Mouse (Mus musculus): Measurements from ENCODE around the gene B4galt1. TPM values are rescaled to one million over a fixed set of nuclear protein-coding genes. Genes with fewer than 3 reads are reported as not detected.
"Not testable (repeated sequence)": the region's sequence is repeated elsewhere in the genome, so short reads cannot be mapped to it uniquely, and the experiment has no call there.

The B4galt1 gene
- polyA plus RNA-seq, 1 experiment = 2.7 TPM

DNA sequence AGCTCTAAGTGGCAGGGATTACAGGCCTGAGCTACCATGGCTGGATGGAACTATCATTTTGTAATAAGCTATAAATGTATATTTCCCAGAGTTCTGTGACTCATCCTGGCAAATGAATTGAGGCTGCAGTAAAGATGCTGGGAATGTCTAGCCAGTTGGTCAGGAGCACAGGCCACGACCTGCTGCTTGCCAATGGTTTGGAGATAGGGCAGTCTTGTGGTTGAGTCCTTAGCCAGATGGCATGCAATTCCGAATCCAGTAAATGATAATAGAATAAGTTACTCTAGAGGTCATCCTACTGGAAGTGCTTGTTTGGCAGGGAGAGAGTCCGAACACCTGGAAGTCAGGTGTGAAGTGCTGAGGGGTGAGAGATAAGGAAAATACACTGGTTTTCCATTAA lies 51.0 kb downstream of the B4galt1 start:
- TF ChIP-seq GATA1 (IDR thresholded peaks at IDR 0.05; ENCODE audit: low read length) = no peak
- no peak for TF ChIP-seq TAL1 (IDR thresholded peaks at IDR 0.05; ENCODE audit: low read length)
- H3K9me3 ChIP-seq (ENCODE audit: control insufficient read depth, low read length) = no peaks in the 10 kb centered on the region
- peaks cover 8% of the 10 kb centered on the region for H3K4me1 ChIP-seq (ENCODE audit: control insufficient read depth)
- H3K4me3 ChIP-seq (replicated peaks) = no peak overlapping the region
- no peaks in the 10 kb centered on the region for H3K27me3 ChIP-seq (ENCODE audit: control insufficient read depth)
- H3K36me3 ChIP-seq (ENCODE audit: control insufficient read depth) = peaks cover 77% of the 10 kb centered on the region

DNA sequence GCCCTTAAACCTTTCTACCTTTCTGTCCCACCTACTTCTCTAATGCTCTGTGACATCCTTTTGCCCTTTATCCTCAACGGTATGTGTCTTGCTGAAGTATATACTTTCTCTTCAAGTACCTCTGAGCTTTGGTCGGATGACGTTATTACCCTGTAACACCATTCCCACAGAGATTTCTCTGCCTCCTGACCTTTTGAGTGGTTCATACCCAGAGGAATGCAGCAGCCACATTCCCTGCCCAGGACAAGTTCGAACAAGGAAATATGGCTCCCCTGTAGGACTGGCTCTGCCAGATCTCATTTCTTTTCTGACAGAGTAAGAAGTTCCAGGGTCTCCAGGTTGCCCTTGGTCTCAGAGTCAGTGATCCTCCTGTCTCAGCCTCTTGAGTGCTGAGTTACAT lies 51.9 kb downstream of the B4galt1 start:
- no peak overlapping the region for H3K4me3 ChIP-seq (replicated peaks)
- TF ChIP-seq GATA1 (IDR thresholded peaks at IDR 0.05; ENCODE audit: low read length) (no peak), TAL1 (IDR thresholded peaks at IDR 0.05; ENCODE audit: low read length) (no peak)
- H3K36me3 ChIP-seq (ENCODE audit: control insufficient read depth) = peaks cover 72% of the 10 kb centered on the region
- peaks cover 8% of the 10 kb centered on the region for H3K4me1 ChIP-seq (ENCODE audit: control insufficient read depth)
- no peaks in the 10 kb centered on the region for H3K27me3 ChIP-seq (ENCODE audit: control insufficient read depth)
- H3K9me3 ChIP-seq (ENCODE audit: control insufficient read depth, low read length) = no peaks in the 10 kb centered on the region

DNA sequence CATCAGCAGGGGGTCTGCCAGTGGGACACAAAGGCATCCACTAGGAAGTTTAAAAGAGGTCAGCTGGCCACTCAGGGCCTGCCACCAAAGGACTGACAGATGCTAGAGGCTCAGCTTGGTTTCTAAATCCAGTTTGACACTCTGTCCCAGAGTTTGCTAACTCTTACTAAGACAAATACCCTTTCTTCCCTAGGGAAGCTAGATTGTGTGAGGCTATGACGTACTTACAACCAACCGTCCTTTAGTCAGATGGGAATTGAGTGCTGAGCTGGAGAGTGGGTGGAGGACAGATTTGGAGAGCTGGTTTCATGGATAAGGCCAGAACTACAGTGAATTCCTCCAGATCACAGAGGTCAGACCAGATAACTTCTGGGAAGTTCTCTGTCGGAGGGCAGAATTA lies 52.9 kb downstream of the B4galt1 start:
- TF ChIP-seq GATA1 (IDR thresholded peaks at IDR 0.05; ENCODE audit: low read length) (no peak), TAL1 (IDR thresholded peaks at IDR 0.05; ENCODE audit: low read length) (no peak)
- peaks cover 8% of the 10 kb centered on the region for H3K4me1 ChIP-seq (ENCODE audit: control insufficient read depth)
- peaks cover 62% of the 10 kb centered on the region for H3K36me3 ChIP-seq (ENCODE audit: control insufficient read depth)
- no peaks in the 10 kb centered on the region for H3K27me3 ChIP-seq (ENCODE audit: control insufficient read depth)
- H3K4me3 ChIP-seq (replicated peaks) = no peak overlapping the region
- no peaks in the 10 kb centered on the region for H3K9me3 ChIP-seq (ENCODE audit: control insufficient read depth, low read length)

DNA sequence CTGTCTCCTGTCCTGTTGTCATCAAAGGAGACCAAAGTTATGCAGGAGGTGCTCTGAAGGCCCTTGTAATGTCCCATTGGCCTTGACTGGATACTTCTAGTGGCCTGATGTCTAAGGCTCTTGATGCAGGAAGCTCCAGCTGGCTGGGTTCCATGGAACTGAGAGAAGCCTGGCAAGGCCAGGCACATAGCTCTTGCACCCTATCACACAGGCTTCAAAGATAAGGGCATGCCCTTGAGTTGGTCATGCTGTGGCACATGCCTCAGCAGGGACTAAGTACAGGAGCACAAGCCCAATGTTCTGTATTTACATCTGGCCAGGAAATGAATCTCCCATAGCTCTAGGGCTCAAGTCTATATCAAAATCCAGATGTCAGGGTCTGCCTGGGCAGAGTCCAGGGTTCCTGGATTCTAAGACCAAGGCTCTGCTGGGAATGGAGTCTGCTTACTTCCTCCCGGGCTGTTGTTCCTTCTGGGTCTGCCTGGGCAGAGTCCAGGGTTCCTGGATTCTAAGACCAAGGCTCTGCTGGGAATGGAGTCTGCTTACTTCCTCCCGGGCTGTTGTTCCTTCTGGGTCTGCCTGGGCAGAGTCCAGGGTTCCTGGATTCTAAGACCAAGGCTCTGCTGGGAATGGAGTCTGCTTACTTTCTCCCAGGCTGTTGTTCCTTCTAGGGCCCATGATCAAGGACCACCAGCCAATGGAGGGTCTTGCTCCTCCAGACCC lies 54.8 kb downstream of the B4galt1 start:
- H3K4me3 ChIP-seq (replicated peaks); H3K9me3 ChIP-seq (ENCODE audit: control insufficient read depth, low read length); H3K27me3 ChIP-seq (ENCODE audit: control insufficient read depth); H3K4me1 ChIP-seq (ENCODE audit: control insufficient read depth): not testable (repeated sequence)
- H3K36me3 ChIP-seq (ENCODE audit: control insufficient read depth) = peaks cover 43% of the 10 kb centered on the region

DNA sequence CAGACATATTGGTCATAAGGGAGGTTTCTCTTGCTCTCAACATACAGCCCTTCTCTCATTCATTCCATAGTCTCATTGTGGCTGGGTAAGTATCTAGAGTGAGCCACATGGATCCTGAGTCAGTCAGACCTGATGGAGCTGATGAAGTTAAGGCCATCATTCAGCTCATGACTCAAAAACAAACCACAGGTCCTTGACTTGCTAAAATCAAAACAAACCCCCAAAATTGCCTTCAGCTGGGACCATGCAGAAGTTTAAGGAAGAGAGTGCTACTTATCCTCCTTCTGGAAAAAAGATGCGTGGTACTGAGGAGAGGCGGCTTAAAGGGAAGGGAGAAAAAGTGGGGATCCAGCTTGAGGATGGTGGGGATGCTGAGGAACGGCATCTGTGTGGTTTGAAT lies 58.0 kb downstream of the B4galt1 start:
- no peaks in the 10 kb centered on the region for H3K27me3 ChIP-seq (ENCODE audit: control insufficient read depth)
- H3K4me3 ChIP-seq (replicated peaks) = no peak overlapping the region
- H3K36me3 ChIP-seq (ENCODE audit: control insufficient read depth) = peaks cover 13% of the 10 kb centered on the region
- no peaks in the 10 kb centered on the region; the same call in 1 of the 2 replicates for H3K4me1 ChIP-seq (ENCODE audit: control insufficient read depth)
- TF ChIP-seq TAL1 (IDR thresholded peaks at IDR 0.05; ENCODE audit: low read length) (no peak), GATA1 (IDR thresholded peaks at IDR 0.05; ENCODE audit: low read length) (no peak)
- H3K9me3 ChIP-seq (ENCODE audit: control insufficient read depth, low read length) = no peaks in the 10 kb centered on the region

DNA sequence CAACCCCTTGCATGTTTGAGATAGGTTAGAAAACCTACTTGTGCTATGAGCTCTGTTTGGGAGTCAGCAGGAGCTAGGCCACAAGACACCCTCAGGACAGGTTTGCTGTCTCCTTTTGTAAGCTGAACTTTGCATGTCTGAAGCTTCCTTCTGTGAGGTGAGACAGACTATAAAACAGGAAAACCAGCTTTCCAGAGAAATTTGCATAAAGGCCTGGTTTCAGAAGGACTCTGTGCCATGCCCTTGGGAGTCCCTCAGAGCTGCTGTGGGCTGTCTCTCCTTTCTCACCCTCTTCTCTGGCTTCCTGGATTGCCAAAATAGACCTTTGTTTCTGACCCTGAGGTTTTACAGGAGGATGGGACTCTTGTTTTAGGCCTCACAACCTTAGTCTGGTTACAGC lies 59.5 kb downstream of the B4galt1 start:
- TF ChIP-seq TAL1 (IDR thresholded peaks at IDR 0.05; ENCODE audit: low read length) = no peak
- TF ChIP-seq GATA1 (IDR thresholded peaks at IDR 0.05; ENCODE audit: low read length) = no peak
- Histone ChIP-seq H3K36me3 (ENCODE audit: control insufficient read depth) (peaks cover 8% of the 10 kb centered on the region), H3K4me3 (replicated peaks) (no peak overlapping the region), H3K4me1 (ENCODE audit: control insufficient read depth) (no peaks in the 10 kb centered on the region), H3K9me3 (ENCODE audit: control insufficient read depth, low read length) (no peaks in the 10 kb centered on the region), H3K27me3 (ENCODE audit: control insufficient read depth) (no peaks in the 10 kb centered on the region)

GRCm38 (mm10) chr4:40791176-40791575 lies 62.6 kb downstream of the B4galt1 start:
- TF ChIP-seq GATA1 (IDR thresholded peaks at IDR 0.05; ENCODE audit: low read length) (no peak), TAL1 (IDR thresholded peaks at IDR 0.05; ENCODE audit: low read length) (no peak)
- H3K4me3 ChIP-seq (replicated peaks) = no peak overlapping the region
- no peaks in the 10 kb centered on the region for H3K9me3 ChIP-seq (ENCODE audit: control insufficient read depth, low read length)
- H3K36me3 ChIP-seq (ENCODE audit: control insufficient read depth) = no peaks in the 10 kb centered on the region
- no peaks in the 10 kb centered on the region for H3K27me3 ChIP-seq (ENCODE audit: control insufficient read depth)
- H3K4me1 ChIP-seq (ENCODE audit: control insufficient read depth) = no peaks in the 10 kb centered on the region

DNA sequence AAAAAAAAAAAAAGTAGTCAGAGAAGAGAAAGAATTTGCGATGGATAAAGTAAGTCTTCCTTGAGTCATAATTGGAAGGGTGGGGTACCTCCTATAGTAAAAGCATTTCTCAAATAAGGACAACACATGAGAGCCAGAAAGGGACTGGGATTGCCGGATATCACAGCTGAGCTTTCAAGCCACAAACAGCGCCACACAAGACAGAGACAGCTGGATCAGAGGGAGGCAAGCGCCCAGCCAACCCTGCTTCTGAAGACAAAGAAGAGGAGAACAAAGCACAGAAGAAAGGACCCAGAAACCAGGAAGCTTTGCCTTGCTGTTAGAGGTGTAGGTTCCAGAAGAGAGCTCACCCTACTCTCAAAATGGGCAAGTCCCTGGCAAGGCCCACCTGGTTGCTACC lies 67.2 kb downstream of the B4galt1 start:
- Histone ChIP-seq H3K9me3 (ENCODE audit: control insufficient read depth, low read length) (no peaks in the 10 kb centered on the region), H3K27me3 (ENCODE audit: control insufficient read depth) (no peaks in the 10 kb centered on the region), H3K4me1 (ENCODE audit: control insufficient read depth) (peaks cover 16% of the 10 kb centered on the region), H3K36me3 (ENCODE audit: control insufficient read depth) (no peaks in the 10 kb centered on the region), H3K4me3 (replicated peaks) (no peak overlapping the region)
- TF ChIP-seq TAL1 (IDR thresholded peaks at IDR 0.05; ENCODE audit: low read length) = no peak
- TF ChIP-seq GATA1 (IDR thresholded peaks at IDR 0.05; ENCODE audit: low read length) = no peak

DNA sequence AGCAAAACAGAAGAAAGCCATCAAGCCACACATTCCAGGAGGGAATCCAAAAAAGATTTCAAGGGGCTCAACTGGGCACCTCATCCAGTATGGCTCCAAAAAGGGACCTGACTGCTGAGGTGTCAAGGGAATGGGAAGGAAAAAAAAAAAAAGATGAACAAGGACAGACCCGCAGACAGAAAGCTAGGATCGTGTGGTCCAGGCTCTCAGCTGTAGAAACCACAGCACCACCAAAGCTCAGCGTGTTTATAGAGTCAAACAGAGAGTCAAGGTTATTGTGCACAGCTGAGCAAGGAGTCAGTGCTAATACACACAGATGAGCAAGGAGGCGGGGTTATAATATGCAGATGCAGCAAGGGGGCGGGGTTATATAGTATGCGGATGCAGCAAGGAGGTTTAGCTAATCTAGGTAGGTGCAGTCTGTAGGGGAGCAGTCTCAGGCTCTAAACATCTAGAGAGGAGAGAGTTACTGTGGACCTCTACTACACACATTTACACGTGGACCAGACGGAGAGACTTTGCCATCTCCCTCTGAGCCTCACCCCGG lies 68.1 kb downstream of the B4galt1 start:
- peaks cover 25% of the 10 kb centered on the region for H3K4me1 ChIP-seq (ENCODE audit: control insufficient read depth)
- H3K9me3 ChIP-seq (ENCODE audit: control insufficient read depth, low read length) = no peaks in the 10 kb centered on the region
- H3K4me3 ChIP-seq (replicated peaks) = no peak overlapping the region
- no peaks in the 10 kb centered on the region for H3K27me3 ChIP-seq (ENCODE audit: control insufficient read depth)
- no peaks in the 10 kb centered on the region for H3K36me3 ChIP-seq (ENCODE audit: control insufficient read depth)
- TF ChIP-seq GATA1 (IDR thresholded peaks at IDR 0.05; ENCODE audit: low read length) (no peak), TAL1 (IDR thresholded peaks at IDR 0.05; ENCODE audit: low read length) (no peak)

Data from erythroblast, embryonic 14.5 days (primary cell).